Mouse (Mus musculus): ENCODE results near the gene Nectin3. TPM values are rescaled to one million over a fixed set of nuclear protein-coding genes. Genes with fewer than 3 reads are reported as not detected.

Nectin3 gene
- 6.5 and 7.0 TPM in 2 replicates for polyA plus RNA-seq (2012; rRNA removed)

GRCm38 (mm10) chr16:46498421-46498789 lies at the start of gene Nectin3:
Gene Nectin3 (minus strand): TSS chr16:46498525.

Measured in liver, embryonic 18 days (tissue).